19 mouse cellular contexts compared by ENCODE assay signal in the genomic region with DNA sequence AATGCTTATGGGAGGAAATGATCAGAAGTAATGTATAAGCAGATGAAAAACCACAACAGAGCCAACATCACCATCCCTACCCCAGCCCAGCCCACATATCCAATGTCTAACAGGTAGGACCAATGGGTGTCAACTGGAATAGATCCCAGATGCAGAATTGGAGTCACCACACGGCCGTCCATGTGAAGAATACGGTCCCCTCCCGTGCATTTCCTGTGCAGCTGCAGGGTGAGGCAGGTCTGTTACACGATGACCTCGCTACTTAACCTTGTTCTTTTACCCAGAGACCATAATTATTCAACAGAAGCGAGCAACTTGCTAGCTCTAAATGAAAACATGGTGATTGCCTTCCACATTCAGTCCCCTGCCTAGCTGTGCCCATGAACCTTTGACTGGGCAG. TPM values are rescaled to one million over a fixed set of nuclear protein-coding genes. Genes with fewer than 3 reads are reported as not detected.
DNase-seq lines count a peak whose midpoint lies in the region; ATAC-seq lines count a peak whose summit lies in the region.
"Had no signal": no experiment of that assay in that cellular context is flagged by ENCODE, and none has a peak within 500 bp of the region (broad histone marks: within the 10 kb centered on the region; RNA-seq: fewer than 3 reads in every experiment).

No protein-coding gene starts in this region.

- no peak overlapping the region for H3K4me2 ChIP-seq in hindbrain, embryonic 12.5 days (replicated peaks)
- H3K4me2 ChIP-seq: embryonic facial prominence, embryonic 12.5 days; intestine, embryonic 15.5 days; neural tube, embryonic 12.5 days had no signal

- DNase-seq in adrenal gland, postnatal 14 days = peak; percentile 32
- no peak for DNase-seq in adrenal gland, postnatal 10 days
- DNase-seq in kidney, adult 9 months = peak; percentile 34
- DNase-seq in kidney, postnatal 4 days = no peak
- peak; percentile 21 for DNase-seq in embryonic facial prominence, embryonic 10.5 days (ENCODE audit: low spot score)
- peak; percentile 24 for DNase-seq in thymus, postnatal 14 days
- DNase-seq in T-cell, adult 2 months (ENCODE audit: low spot score) = no peak
- DNase-seq: cerebellum, adult 9-10 months; liver, postnatal 0 days; lung, postnatal 4 days; midbrain, embryonic 14.5 days; right cerebral cortex, postnatal 4 days had no signal

- 46% methylated on average over 7 of the region's 7 CpGs for WGBS in embryonic facial prominence, embryonic 10.5 days
- 67% methylated on average over 7 of the region's 7 CpGs for WGBS in hindbrain, embryonic 12.5 days

- H3K9ac ChIP-seq in hindbrain, embryonic 12.5 days = no peak overlapping the region
- H3K9ac ChIP-seq: embryonic facial prominence, embryonic 12.5 days; intestine, embryonic 15.5 days; liver, postnatal 0 days; neural tube, embryonic 12.5 days had no signal

- no peak for ATAC-seq in hindbrain, embryonic 12.5 days (ENCODE audit: low FRiP score)
- ATAC-seq: intestine, embryonic 15.5 days; liver, postnatal 0 days had no signal

- no peak overlapping the region for H3K4me3 ChIP-seq in embryonic facial prominence, embryonic 10.5 days
- H3K4me3 ChIP-seq in hindbrain, embryonic 12.5 days = no peak overlapping the region
- H3K4me3 ChIP-seq: embryonic facial prominence, embryonic 12.5 days; forebrain, embryonic 10.5 days; heart, embryonic 10.5 days; hindbrain, embryonic 10.5 days; intestine, embryonic 15.5 days; neural tube, embryonic 12.5 days had no signal

- H3K4me1 ChIP-seq in embryonic facial prominence, embryonic 10.5 days = peaks cover 18% of the 10 kb centered on the region
- peaks cover 3% of the 10 kb centered on the region; the same call in 1 of the 2 replicates for H3K4me1 ChIP-seq in hindbrain, embryonic 12.5 days
- H3K4me1 ChIP-seq: embryonic facial prominence, embryonic 12.5 days; hindbrain, embryonic 10.5 days; intestine, embryonic 15.5 days; neural tube, embryonic 12.5 days had no signal

- H3K9me3 ChIP-seq in embryonic facial prominence, embryonic 10.5 days = no peaks in the 10 kb centered on the region
- no peaks in the 10 kb centered on the region for H3K9me3 ChIP-seq in hindbrain, embryonic 12.5 days (replicated peaks)
- H3K9me3 ChIP-seq: embryonic facial prominence, embryonic 12.5 days; forebrain, embryonic 10.5 days; heart, embryonic 10.5 days; hindbrain, embryonic 10.5 days; intestine, embryonic 15.5 days had no signal

- no peaks in the 10 kb centered on the region for H3K36me3 ChIP-seq in embryonic facial prominence, embryonic 10.5 days (replicated peaks)
- H3K36me3 ChIP-seq in hindbrain, embryonic 12.5 days = no peaks in the 10 kb centered on the region
- H3K36me3 ChIP-seq: embryonic facial prominence, embryonic 12.5 days; forebrain, embryonic 10.5 days; heart, embryonic 10.5 days; hindbrain, embryonic 10.5 days; intestine, embryonic 15.5 days; neural tube, embryonic 12.5 days had no signal

- H3K27ac ChIP-seq in embryonic facial prominence, embryonic 10.5 days (replicated peaks) = no peak overlapping the region
- H3K27ac ChIP-seq in hindbrain, embryonic 12.5 days = no peak overlapping the region
- H3K27ac ChIP-seq: embryonic facial prominence, embryonic 12.5 days; forebrain, embryonic 10.5 days; heart, embryonic 10.5 days; hindbrain, embryonic 10.5 days; intestine, embryonic 15.5 days; neural tube, embryonic 12.5 days had no signal

- peaks cover 3% of the 10 kb centered on the region; the same call in 1 of the 2 replicates for H3K27me3 ChIP-seq in embryonic facial prominence, embryonic 10.5 days (replicated peaks; ENCODE audit: low read depth, poor library complexity, severe bottlenecking)
- H3K27me3 ChIP-seq in hindbrain, embryonic 12.5 days = no peaks in the 10 kb centered on the region
- H3K27me3 ChIP-seq: embryonic facial prominence, embryonic 12.5 days; intestine, embryonic 15.5 days; neural tube, embryonic 12.5 days had no signal

RNA-seq across cellular contexts. Expression of a gene that starts 23.4 kb away (rescaled TPM):
- total RNA-seq in adrenal gland, postnatal 14 days (2021) = 49.0 and 55.7 TPM in 2 replicates
- total RNA-seq in adrenal gland, postnatal 10 days (2021) = 10 to 100 TPM; 45.4 to 48.2 TPM
- 2.8 and 3.3 TPM in 2 replicates for polyA plus RNA-seq in embryonic facial prominence, embryonic 10.5 days (2016; fragmentation: Nextera tagmentation; extraction: Ambion mirVana)
- 4.2 and 5.0 TPM in 2 replicates for polyA plus RNA-seq in hindbrain, embryonic 12.5 days (2016; fragmentation: Nextera tagmentation; extraction: Ambion mirVana)

Comparison
In these comparisons a context has a peak if more than half of its experiments do, and no peak if none do; other contexts are left out.
1. DNase-seq: peak in adrenal gland, postnatal 14 days (single experiment), kidney, adult 9 months (single experiment), embryonic facial prominence, embryonic 10.5 days (single experiment) and thymus, postnatal 14 days (single experiment); none in adrenal gland, postnatal 10 days (single experiment), kidney, postnatal 4 days (0 of 2) and T-cell, adult 2 months (single experiment).